Mouse (Mus musculus): ENCODE data around the gene Tedc2.

GRCm38 (mm10) chr17:24227941-24228340, 7.3 kb upstream of the Tedc2 start:
- TF ChIP-seq NRF1 (IDR thresholded peaks at IDR 0.05; ENCODE audit: insufficient read depth, low read depth, low read length, poor library complexity, severe bottlenecking) (no peak), CHD2 (IDR thresholded peaks at IDR 0.05; ENCODE audit: low read length) (no peak)

All from MEL (cell line).